ENCODE assay signal across 8 mouse cellular contexts in genomic region chr10:20073236-20073893, GRCm38 (mm10).
DNase-seq lines count a peak whose midpoint lies in the region; ATAC-seq and TF ChIP-seq lines count a peak whose summit lies in the region.

No protein-coding gene starts in this region.

- H3K4me2 ChIP-seq in forebrain, embryonic 12.5 days: no peak overlapping the region
- no peak overlapping the region for H3K4me2 ChIP-seq in liver, postnatal 0 days (ENCODE audit: low read depth, low read length)

- TF ChIP-seq EP300 in liver, postnatal 0 days (IDR thresholded peaks at IDR 0.05; ENCODE audit: low read depth): no peak

- peak; percentile 46; the same call in 1 of the 2 replicates for ATAC-seq in forebrain, embryonic 12.5 days (ENCODE audit: low FRiP score)
- ATAC-seq in liver, postnatal 0 days: peak; percentile 68
- ATAC-seq in neutrophil, adult 5-6 weeks (ENCODE audit: extremely low read depth, insufficient number of reproducible peaks, low FRiP score, poor library complexity, severe bottlenecking): peak; percentile 65

- no peak overlapping the region for H3K27ac ChIP-seq in forebrain, embryonic 12.5 days
- no peak overlapping the region for H3K27ac ChIP-seq in liver, postnatal 0 days (ENCODE audit: low read depth)

- intact Hi-C loops in heart, postnatal 36 days (cut with DNase I): loop anchor here (1.0 to 2.0 kb wide), 4 partner anchors 52 to 167 kb away; partner anchors contain the start of genes Map3k5 and Pex7

- WGBS in forebrain, embryonic 12.5 days: 66% methylated on average over 7 of the region's 7 CpGs
- 41% methylated on average over 7 of the region's 7 CpGs for whole genome bisulfite sequencing in liver, postnatal 0 days (ENCODE audit: insufficient replicate concordance)

- H3K4me1 ChIP-seq in forebrain, embryonic 12.5 days: no peaks in the 10 kb centered on the region
- peaks cover 9% of the 10 kb centered on the region for H3K4me1 ChIP-seq in liver, postnatal 0 days (ENCODE audit: insufficient read depth)

- H3K27me3 ChIP-seq in forebrain, embryonic 12.5 days: no peaks in the 10 kb centered on the region
- no peaks in the 10 kb centered on the region for H3K27me3 ChIP-seq in liver, postnatal 0 days (ENCODE audit: insufficient read depth, low read length)

- peak; percentile 90 for TF ChIP-seq CTCF in liver, postnatal 0 days (IDR thresholded peaks at IDR 0.05; ENCODE audit: low read depth)

- DNase-seq in CD8-positive naive resting alpha-beta T cell, adult 2 months (ENCODE audit: low read depth in 2 of 2, low spot score in 2 of 2): peak; percentile 51 to 56
- peak; percentile 88 for DNase-seq in brain, adult 2 months (ENCODE audit: low read depth, low spot score)
- peak; percentile 78 to 82 for DNase-seq in heart, postnatal 36 days
- peak; percentile 81 for DNase-seq in layer of hippocampus, adult 11-12 months (ENCODE audit: low spot score)
- DNase-seq in liver, postnatal 0 days: peak; percentile 76
- peak; percentile 25 for DNase-seq in testis, postnatal 14 days (ENCODE audit: low spot score)

- H3K4me3 ChIP-seq in forebrain, embryonic 12.5 days (replicated peaks): no peak overlapping the region
- H3K4me3 ChIP-seq in liver, postnatal 0 days (ENCODE audit: low read depth, low read length): no peak overlapping the region

- H3K9ac ChIP-seq in forebrain, embryonic 12.5 days: no peak overlapping the region
- H3K9ac ChIP-seq in liver, postnatal 0 days (replicated peaks): no peak overlapping the region

- H3K9me3 ChIP-seq in forebrain, embryonic 12.5 days: no peaks in the 10 kb centered on the region
- H3K9me3 ChIP-seq in liver, postnatal 0 days (ENCODE audit: low read length): no peaks in the 10 kb centered on the region

- no peaks in the 10 kb centered on the region for H3K36me3 ChIP-seq in forebrain, embryonic 12.5 days (replicated peaks)
- no peaks in the 10 kb centered on the region for H3K36me3 ChIP-seq in liver, postnatal 0 days (replicated peaks; ENCODE audit: insufficient read depth, low read length)

Comparison
In these comparisons a context has a peak if more than half of its experiments do, and no peak if none do; other contexts are left out.
1. DNase-seq: peak in every context shown above with its lines; median percentile 88 in brain, adult 2 months; 81 in layer of hippocampus, adult 11-12 months; 80 in heart, postnatal 36 days; 76 in liver, postnatal 0 days; 54 in CD8-positive naive resting alpha-beta T cell, adult 2 months; 25 in testis, postnatal 14 days.